Mouse (Mus musculus): Measurements from ENCODE around the gene Cblc.

DNA sequence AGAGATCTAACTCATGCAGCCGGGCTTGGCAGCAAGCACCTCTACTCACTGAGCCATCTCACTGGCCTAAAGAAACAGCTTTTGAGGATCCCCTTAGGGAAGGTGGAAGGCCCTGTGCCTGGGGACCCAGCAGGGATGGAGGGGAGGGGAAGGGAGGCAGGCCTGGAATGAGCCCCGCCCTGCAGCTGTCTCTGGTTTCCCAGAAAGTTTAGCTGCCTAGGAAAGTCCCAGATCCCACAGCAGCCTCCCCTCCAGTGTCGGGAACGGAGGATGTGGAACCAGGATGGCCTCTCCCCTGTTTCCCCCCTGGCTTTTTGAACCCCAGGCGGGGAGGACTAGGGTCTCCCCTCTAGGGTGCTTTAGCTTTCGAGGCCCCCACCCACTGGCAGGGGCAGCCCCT is 30.1 kb upstream of the Cblc start:
- TF ChIP-seq GATA1 (IDR thresholded peaks at IDR 0.05; ENCODE audit: borderline replicate concordance, low read length) (no peak), FLI1 (IDR thresholded peaks at IDR 0.05; ENCODE audit: low read length) (no peak)

Data from megakaryocyte, embryonic 14.5 days (primary cell).